Mouse (Mus musculus) liver, embryonic 14.5 days (tissue): ENCODE measurements around the gene Fermt3.

Experiments
- CTCF ChIP-seq: IDR thresholded peaks from 2 replicates; pipeline ENCODE4 v1.5.1; 2016; ENCODE audit warnings: antibody characterized with exemption, low read depth, control low read depth
- EP300 ChIP-seq: IDR thresholded peaks from 2 replicates; pipeline ENCODE4 v1.6.1; 2016; ENCODE audit warnings: antibody characterized with exemption, low read depth

- peak; percentile 43 for TF ChIP-seq CTCF
- TF ChIP-seq EP300: 0 out of 2 replicates have a peak, but pooled peaks have one; percentile 7
Observed at GRCm38 (mm10) chr19:6975537-6976521, 43.4 kb downstream of the Fermt3 start, which contains the start of gene Plcb3.
